In genomic region chr4:116220071-116220650, GRCm38 (mm10) we compare ENCODE assay signal across 9 mouse cellular contexts. TPM values are rescaled to one million over a fixed set of nuclear protein-coding genes. Genes with fewer than 3 reads are reported as not detected.
DNase-seq lines count a peak whose midpoint lies in the region; ATAC-seq lines count a peak whose summit lies in the region.
"Had no signal": no experiment of that assay in that cellular context is flagged by ENCODE, and none has a peak within 500 bp of the region (broad histone marks: within the 10 kb centered on the region; RNA-seq: fewer than 3 reads in every experiment).

No protein-coding gene starts in this region.

- H3K27ac ChIP-seq in forebrain, embryonic 12.5 days = peak overlapping the region; percentile 100

- peak overlapping the region; percentile 95 for H3K9ac ChIP-seq in forebrain, embryonic 12.5 days

- no peaks in the 10 kb centered on the region for H3K36me3 ChIP-seq in forebrain, embryonic 12.5 days (replicated peaks)

- no peaks in the 10 kb centered on the region for H3K9me3 ChIP-seq in forebrain, embryonic 12.5 days

- peak overlapping the region; percentile 64 for H3K4me3 ChIP-seq in forebrain, embryonic 12.5 days (replicated peaks)

- ATAC-seq in forebrain, embryonic 12.5 days (ENCODE audit: low FRiP score) = no peak

- peak overlapping the region; percentile 76 for H3K4me2 ChIP-seq in forebrain, embryonic 12.5 days

- 3% methylated on average over 6 of the region's 6 CpGs for WGBS in forebrain, embryonic 12.5 days

- H3K27me3 ChIP-seq in forebrain, embryonic 12.5 days = no peaks in the 10 kb centered on the region
- H3K27me3 ChIP-seq: Patski had no signal

- peaks cover 9% of the 10 kb centered on the region for H3K4me1 ChIP-seq in forebrain, embryonic 12.5 days

- DNase-seq in heart, adult 11 months = peak; percentile 90
- no peak for DNase-seq in heart, postnatal 25 days (ENCODE audit: low spot score)
- DNase-seq in induced T-regulatory cell, adult 2 months (ENCODE audit: low read depth) = peak; percentile 33
- peak; percentile 8 for DNase-seq in lung, postnatal 14 days
- peak; percentile 19 for DNase-seq in thymus, postnatal 25 days
- no peak for DNase-seq in right cerebral cortex, postnatal 4 days
- no peak for DNase-seq in cerebellum, adult 11 months

- intact Hi-C loops in heart, postnatal 25 days (cut with DNase I) = loop anchor here (2.0 kb wide), 1 partner anchor 43 kb away; no protein-coding TSS in a partner anchor

RNA-seq across cellular contexts. Expression of gene Pik3r3, which starts 1.3 kb away (rescaled TPM):
- total RNA-seq in heart, postnatal 25 days (2021) = 10 to 100 TPM; 12.9 to 13.1 TPM
- 93.5 and 100 TPM in 2 replicates for polyA plus RNA-seq in forebrain, embryonic 12.5 days (2016; fragmentation: Nextera tagmentation; extraction: Ambion mirVana)

RNA-seq across cellular contexts. Expression of gene Gm49337, which starts 47.0 kb away (rescaled TPM):
- total RNA-seq in heart, postnatal 25 days (2021) = under 1 TPM in 1 of 2 experiments, not detected in 1; 0.39 TPM
- polyA plus RNA-seq in forebrain, embryonic 12.5 days (2016; fragmentation: Nextera tagmentation; extraction: Ambion mirVana) = not detected in 2 replicates
- polyA plus RNA-seq: Patski had no signal

RNA-seq across cellular contexts. Expression of gene 1700042G07Rik, which starts 47.0 kb away (rescaled TPM):
- not detected for total RNA-seq in heart, postnatal 25 days (2021)
- polyA plus RNA-seq in forebrain, embryonic 12.5 days (2016; fragmentation: Nextera tagmentation; extraction: Ambion mirVana) = not detected in 2 replicates
- polyA plus RNA-seq: Patski had no signal

RNA-seq across cellular contexts. Expression of gene Tspan1, which starts 52.8 kb away (rescaled TPM):
- total RNA-seq in heart, postnatal 25 days (2021) = not detected
- 0.22 TPM in 1 of 2 replicates, not detected in the other for polyA plus RNA-seq in forebrain, embryonic 12.5 days (2016; fragmentation: Nextera tagmentation; extraction: Ambion mirVana)

Comparison
In these comparisons a context has a peak if more than half of its experiments do, and no peak if none do; other contexts are left out.
1. DNase-seq: peak in heart, adult 11 months (single experiment), induced T-regulatory cell, adult 2 months (single experiment), lung, postnatal 14 days (single experiment) and thymus, postnatal 25 days (single experiment); none in heart, postnatal 25 days (single experiment), right cerebral cortex, postnatal 4 days (single experiment) and cerebellum, adult 11 months (single experiment).